Mouse (Mus musculus): ENCODE measurements around the gene Cdkal1.

DNA sequence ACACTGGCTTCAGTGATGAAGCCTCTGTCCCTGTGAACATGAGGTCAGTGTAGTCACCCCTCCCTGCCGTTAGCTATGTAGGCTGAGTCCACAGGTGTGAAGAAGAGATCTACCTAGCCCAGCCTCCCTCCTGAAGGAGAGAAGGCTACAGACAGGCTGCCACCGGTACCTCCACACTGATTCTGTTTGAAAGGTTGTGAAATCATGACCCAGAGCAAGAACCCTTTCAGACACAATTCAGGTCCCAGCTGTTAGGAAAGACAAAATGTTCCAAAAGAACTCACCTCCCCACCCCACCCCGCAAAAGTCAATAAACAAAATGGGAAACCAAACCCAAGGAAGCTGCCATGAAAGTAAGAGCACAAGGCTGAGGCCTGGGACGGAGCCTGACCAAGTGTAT is 217.2 kb downstream of the Cdkal1 start:
- TF ChIP-seq CTCF (IDR thresholded peaks at IDR 0.05; ENCODE audit: borderline replicate concordance, extremely low read depth, insufficient read depth, insufficient read length): no peak
- TF ChIP-seq POLR2A (IDR thresholded peaks at IDR 0.05; ENCODE audit: borderline replicate concordance, extremely low read depth, insufficient read depth, insufficient read length, poor library complexity, severe bottlenecking): no peak

Measured in brain, embryonic 14.5 days (tissue).